Mouse (Mus musculus) embryo, embryonic 10.5 days (tissue): ENCODE results near the gene Otop2.

Source experiments
- DNase-seq: peaks from one replicate; pipeline ENCODE4 v3.0.0-alpha.2; 2015; ENCODE audit warnings: low spot score

Gene Otop2

GRCm38 (mm10) chr11:115381276-115381675 is 74.3 kb downstream of the Otop2 start:
- DNase-seq = no peak
